Mouse (Mus musculus): ENCODE results near the gene Vasp. TPM values are rescaled to one million over a fixed set of nuclear protein-coding genes. Genes with fewer than 3 reads are reported as not detected.
A peak's percentile ranks its signal among the peaks of the same experiment; 100 is the strongest.

Gene Vasp
- total and polyA plus RNA-seq, 3 experiments: 146 to 560 (median 239) TPM

- H3K9me3 ChIP-seq (replicated peaks): no peaks in the 10 kb centered on the region
- TF ChIP-seq GATA1 (IDR thresholded peaks at IDR 0.05; ENCODE audit: borderline replicate concordance, low read length) (no peak), CTCF (IDR thresholded peaks at IDR 0.05; ENCODE audit: low read depth, low read length) (no peak), TAL1 (conservative IDR thresholded peaks at IDR 0.05; ENCODE audit: low read depth, low read length) (no peak), POLR2AphosphoS5 (IDR thresholded peaks at IDR 0.05; ENCODE audit: insufficient replicate concordance, low read depth, low read length) (no peak), GATA2 (IDR thresholded peaks at IDR 0.05; ENCODE audit: borderline replicate concordance, low read depth, low read length) (no peak)
- peaks cover 39% of the 10 kb centered on the region for H3K27me3 ChIP-seq (ENCODE audit: insufficient read depth, low read length)
- ATAC-seq (ENCODE audit: extremely low read depth, insufficient number of reproducible peaks, low FRiP score, poor library complexity, severe bottlenecking): peak; percentile 85
- no peaks in the 10 kb centered on the region for H3K36me3 ChIP-seq (replicated peaks)
- DNase-seq (ENCODE audit: low spot score): peak; percentile 95
- peaks cover 47% of the 10 kb centered on the region for H3K4me1 ChIP-seq (ENCODE audit: insufficient read depth, low read depth, low read length)
- peak overlapping the region; percentile 73 for H3K4me3 ChIP-seq (ENCODE audit: low read depth, low read length)
Observed at GRCm38 (mm10) chr7:19308454-19309277, 37.0 kb upstream of the Vasp start.

- peak; percentile 81 for DNase-seq (ENCODE audit: low spot score)
- TF ChIP-seq GATA1 (IDR thresholded peaks at IDR 0.05; ENCODE audit: borderline replicate concordance, low read length) (no peak), CTCF (IDR thresholded peaks at IDR 0.05; ENCODE audit: low read depth, low read length) (no peak), GATA2 (IDR thresholded peaks at IDR 0.05; ENCODE audit: borderline replicate concordance, low read depth, low read length) (no peak), TAL1 (conservative IDR thresholded peaks at IDR 0.05; ENCODE audit: low read depth, low read length) (no peak), POLR2AphosphoS5 (IDR thresholded peaks at IDR 0.05; ENCODE audit: insufficient replicate concordance, low read depth, low read length) (no peak)
- Histone ChIP-seq H3K36me3 (replicated peaks) (no peaks in the 10 kb centered on the region), H3K4me3 (ENCODE audit: low read depth, low read length) (peak overlapping the region; percentile 73), H3K4me1 (ENCODE audit: insufficient read depth, low read depth, low read length) (peaks cover 46% of the 10 kb centered on the region), H3K9me3 (replicated peaks) (no peaks in the 10 kb centered on the region), H3K27me3 (ENCODE audit: insufficient read depth, low read length) (peaks cover 32% of the 10 kb centered on the region)
- ATAC-seq (ENCODE audit: extremely low read depth, insufficient number of reproducible peaks, low FRiP score, poor library complexity, severe bottlenecking): peak; percentile 59
Observed at GRCm38 (mm10) chr7:19307739-19308453, 36.3 kb upstream of the Vasp start.

DNA sequence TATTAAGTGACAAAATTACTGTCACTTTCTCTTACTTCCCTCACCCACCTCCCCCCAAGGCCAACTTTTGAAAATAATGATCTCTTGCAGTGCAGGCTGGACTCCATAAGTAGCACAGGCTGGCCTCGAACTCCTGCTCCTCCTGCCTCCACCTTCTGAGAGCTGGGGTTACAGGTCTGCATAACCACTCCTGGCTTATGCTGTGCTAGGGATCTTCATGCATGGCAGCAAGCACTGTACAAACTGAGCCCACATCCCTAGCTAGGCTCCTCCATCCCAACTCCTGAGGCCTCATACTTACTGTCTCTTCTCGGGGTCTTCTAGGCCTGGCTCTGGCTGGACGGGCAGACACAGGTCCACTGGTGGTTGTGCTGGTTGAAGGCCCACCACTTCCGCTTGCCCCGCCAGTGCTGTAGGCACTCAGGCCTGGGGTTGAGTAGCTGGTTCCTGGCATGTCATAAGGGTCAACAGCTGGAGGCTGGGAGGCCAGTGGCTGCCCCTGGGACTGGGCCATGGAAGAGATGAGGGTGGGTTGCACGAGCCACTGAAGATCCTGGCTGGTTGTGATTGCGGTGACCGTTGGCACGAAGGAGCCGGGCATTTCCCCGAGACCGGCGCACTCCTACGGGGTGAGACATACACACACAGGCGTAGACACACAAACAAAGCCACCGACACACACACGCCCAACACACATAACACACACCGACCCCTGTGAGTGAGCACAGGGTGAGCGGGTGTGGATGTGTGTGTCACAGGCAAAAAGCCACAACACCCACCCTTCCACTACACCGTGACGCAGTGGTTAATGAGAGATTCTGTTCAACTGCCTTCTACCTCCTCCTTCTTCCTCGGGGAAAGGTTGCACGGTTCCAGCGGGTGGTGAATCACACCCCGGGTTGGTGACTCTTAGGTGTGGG, 35.5 kb upstream of the Vasp start:
- peaks cover 48% of the 10 kb centered on the region for H3K4me1 ChIP-seq (ENCODE audit: insufficient read depth, low read depth, low read length)
- no peak overlapping the region; the same call in 1 of the 2 replicates for H3K4me3 ChIP-seq (ENCODE audit: low read depth, low read length)
- no peaks in the 10 kb centered on the region for H3K9me3 ChIP-seq (replicated peaks)
- TF ChIP-seq CTCF (IDR thresholded peaks at IDR 0.05; ENCODE audit: low read depth, low read length) (no peak), TAL1 (conservative IDR thresholded peaks at IDR 0.05; ENCODE audit: low read depth, low read length) (no peak), GATA2 (IDR thresholded peaks at IDR 0.05; ENCODE audit: borderline replicate concordance, low read depth, low read length) (no peak), POLR2AphosphoS5 (IDR thresholded peaks at IDR 0.05; ENCODE audit: insufficient replicate concordance, low read depth, low read length) (no peak), GATA1 (IDR thresholded peaks at IDR 0.05; ENCODE audit: borderline replicate concordance, low read length) (no peak)
- no peaks in the 10 kb centered on the region for H3K36me3 ChIP-seq (replicated peaks)
- DNase-seq (ENCODE audit: low spot score): no peak
- no peak for ATAC-seq (ENCODE audit: extremely low read depth, insufficient number of reproducible peaks, low FRiP score, poor library complexity, severe bottlenecking)
- H3K27me3 ChIP-seq (ENCODE audit: insufficient read depth, low read length): peaks cover 33% of the 10 kb centered on the region

- Histone ChIP-seq H3K4me1 (ENCODE audit: insufficient read depth, low read depth, low read length) (peaks cover 58% of the 10 kb centered on the region), H3K9me3 (replicated peaks) (no peaks in the 10 kb centered on the region), H3K4me3 (ENCODE audit: low read depth, low read length) (no peak overlapping the region), H3K36me3 (replicated peaks) (no peaks in the 10 kb centered on the region), H3K27me3 (ENCODE audit: insufficient read depth, low read length) (peaks cover 35% of the 10 kb centered on the region)
- no peak for DNase-seq (ENCODE audit: low spot score)
- no peak for TF ChIP-seq TAL1 (conservative IDR thresholded peaks at IDR 0.05; ENCODE audit: low read depth, low read length)
- TF ChIP-seq GATA1 (IDR thresholded peaks at IDR 0.05; ENCODE audit: borderline replicate concordance, low read length): no peak
- no peak for TF ChIP-seq POLR2AphosphoS5 (IDR thresholded peaks at IDR 0.05; ENCODE audit: insufficient replicate concordance, low read depth, low read length)
- TF ChIP-seq CTCF (IDR thresholded peaks at IDR 0.05; ENCODE audit: low read depth, low read length): no peak
- no peak for TF ChIP-seq GATA2 (IDR thresholded peaks at IDR 0.05; ENCODE audit: borderline replicate concordance, low read depth, low read length)
- ATAC-seq (ENCODE audit: extremely low read depth, insufficient number of reproducible peaks, low FRiP score, poor library complexity, severe bottlenecking): no peak
Observed at GRCm38 (mm10) chr7:19305796-19306765, 34.5 kb upstream of the Vasp start.

DNA sequence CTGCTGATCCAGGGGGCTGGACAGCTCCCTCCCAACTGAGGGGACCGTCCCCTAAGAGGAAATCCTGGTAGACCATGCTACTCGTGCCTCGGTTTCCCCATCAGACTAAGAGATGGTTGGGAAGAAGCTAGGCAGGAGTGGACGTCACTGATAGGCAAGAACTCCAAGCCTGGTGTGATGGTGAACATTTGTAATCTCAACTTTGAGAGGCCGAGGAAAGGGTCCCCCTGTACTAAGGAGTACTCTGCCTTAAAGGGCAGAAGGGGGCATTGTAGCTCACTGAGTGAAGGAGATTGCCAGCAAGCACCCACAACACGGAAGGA, 33.8 kb upstream of the Vasp start:
- Histone ChIP-seq H3K27me3 (ENCODE audit: insufficient read depth, low read length) (peaks cover 35% of the 10 kb centered on the region), H3K9me3 (replicated peaks) (no peaks in the 10 kb centered on the region), H3K4me3 (ENCODE audit: low read depth, low read length) (no peak overlapping the region), H3K4me1 (ENCODE audit: insufficient read depth, low read depth, low read length) (peaks cover 58% of the 10 kb centered on the region), H3K36me3 (replicated peaks) (no peaks in the 10 kb centered on the region)
- ATAC-seq (ENCODE audit: extremely low read depth, insufficient number of reproducible peaks, low FRiP score, poor library complexity, severe bottlenecking) (no peak), DNase-seq (ENCODE audit: low spot score) (no peak)
- TF ChIP-seq POLR2AphosphoS5 (IDR thresholded peaks at IDR 0.05; ENCODE audit: insufficient replicate concordance, low read depth, low read length) (no peak), CTCF (IDR thresholded peaks at IDR 0.05; ENCODE audit: low read depth, low read length) (no peak), GATA1 (IDR thresholded peaks at IDR 0.05; ENCODE audit: borderline replicate concordance, low read length) (no peak), TAL1 (conservative IDR thresholded peaks at IDR 0.05; ENCODE audit: low read depth, low read length) (no peak), GATA2 (IDR thresholded peaks at IDR 0.05; ENCODE audit: borderline replicate concordance, low read depth, low read length) (no peak)

Measured in G1E (cell line).